Mouse (Mus musculus) brain, embryonic 14.5 days (tissue): ENCODE measurements at regions not wholly inside any gene's neighbourhood (a gene's known extent, or its start where the extent isn't known, plus 50 kb on each side); places are given as distances from the start of the nearest gene placed in this dataset.
A peak's percentile ranks its signal among the peaks of the same experiment; 100 is the strongest.

Experiments
- DNase-seq: peaks from one replicate; pipeline ENCODE4 v3.0.0-alpha.2; 2011; ENCODE audit warnings: low read depth
- CTCF ChIP-seq: fragments of 200-500 bp; IDR thresholded peaks from 2 replicates; pipeline ENCODE4 v1.5.1; 2012; ENCODE audit warnings: inconsistent platforms, mild to moderate bottlenecking, moderate library complexity, borderline replicate concordance; ENCODE audit not compliant: insufficient read depth, insufficient read length; ENCODE audit errors: extremely low read depth
- POLR2A ChIP-seq: fragments of 200-500 bp; IDR thresholded peaks from 2 replicates; pipeline ENCODE4 v1.6.1; 2012; ENCODE audit warnings: mild to moderate bottlenecking, inconsistent platforms, borderline replicate concordance; ENCODE audit not compliant: poor library complexity, insufficient read depth, insufficient read length, severe bottlenecking; ENCODE audit errors: extremely low read depth

DNA sequence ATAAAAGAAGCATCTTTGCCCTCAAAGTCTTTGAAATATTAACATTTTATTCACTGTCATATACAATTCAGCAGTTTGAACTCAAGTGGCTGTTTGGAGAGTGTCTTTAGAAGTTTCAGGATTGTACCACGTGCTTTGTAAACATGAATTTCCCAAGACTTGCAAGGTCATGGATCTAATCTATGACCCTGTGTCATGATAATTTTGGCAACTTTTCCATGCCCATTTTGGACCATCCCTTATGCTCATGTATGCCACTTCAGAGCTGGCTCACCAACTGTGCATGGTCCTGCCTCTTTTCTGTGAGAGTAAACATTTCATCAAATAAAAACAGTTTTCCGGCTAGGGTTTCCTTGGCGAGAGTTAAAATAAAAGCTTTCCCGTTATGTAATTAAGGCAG, 347.1 kb upstream of the Zeb2 start:
- DNase-seq, result no peak
- no peak for TF ChIP-seq POLR2A
- no peak for TF ChIP-seq CTCF

- no peak for DNase-seq
- no peak for TF ChIP-seq POLR2A
- TF ChIP-seq CTCF, result no peak
Observed at GRCm38 (mm10) chr2:45459410-45459809, 342.2 kb upstream of the Zeb2 start.

DNA sequence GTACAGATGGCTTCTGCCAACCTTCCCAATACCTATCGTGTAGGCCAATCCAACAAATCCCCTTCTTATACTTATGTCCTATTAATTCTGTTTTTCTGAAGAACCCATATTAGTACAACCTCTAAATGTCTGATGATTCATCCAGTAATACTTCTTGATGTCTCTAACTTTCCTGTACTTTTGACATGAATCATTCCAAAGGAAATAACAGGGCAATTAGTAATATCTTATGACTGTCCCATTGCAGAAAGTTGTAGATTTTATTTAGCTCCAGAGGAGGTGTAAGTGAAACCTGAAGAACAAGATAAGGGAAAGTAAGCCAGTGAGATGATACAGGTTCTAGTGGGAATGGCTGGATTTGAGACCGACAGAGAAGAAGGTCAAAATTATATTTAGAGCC, 337.6 kb upstream of the Zeb2 start:
- TF ChIP-seq POLR2A (no peak), CTCF (no peak)
- DNase-seq, result no peak

DNA sequence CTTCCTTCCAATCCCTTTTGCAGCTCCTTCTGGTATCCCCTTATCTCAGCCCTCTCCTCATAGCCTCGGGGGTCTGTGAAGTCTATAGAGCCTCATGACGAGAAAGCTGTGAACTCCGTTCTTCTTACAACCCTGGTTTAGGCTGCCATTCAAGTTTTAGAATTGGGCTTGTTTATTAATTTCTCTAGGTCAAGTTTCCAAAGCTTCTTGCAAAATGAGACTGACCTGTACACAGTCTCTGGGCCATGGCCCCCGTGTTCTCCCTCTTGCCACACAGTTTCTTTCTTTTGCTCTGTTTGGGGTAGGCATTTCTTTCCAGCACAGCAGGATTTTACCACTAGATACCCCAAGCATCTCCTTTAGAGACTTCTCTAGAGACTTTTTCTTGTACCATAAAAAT, 322.0 kb upstream of the Zeb2 start:
- no peak for TF ChIP-seq POLR2A
- no peak for TF ChIP-seq CTCF
- no peak for DNase-seq

- TF ChIP-seq POLR2A, result no peak
- no peak for TF ChIP-seq CTCF
- no peak for DNase-seq
Observed at GRCm38 (mm10) chr2:45438739-45439138, 321.5 kb upstream of the Zeb2 start.

DNA sequence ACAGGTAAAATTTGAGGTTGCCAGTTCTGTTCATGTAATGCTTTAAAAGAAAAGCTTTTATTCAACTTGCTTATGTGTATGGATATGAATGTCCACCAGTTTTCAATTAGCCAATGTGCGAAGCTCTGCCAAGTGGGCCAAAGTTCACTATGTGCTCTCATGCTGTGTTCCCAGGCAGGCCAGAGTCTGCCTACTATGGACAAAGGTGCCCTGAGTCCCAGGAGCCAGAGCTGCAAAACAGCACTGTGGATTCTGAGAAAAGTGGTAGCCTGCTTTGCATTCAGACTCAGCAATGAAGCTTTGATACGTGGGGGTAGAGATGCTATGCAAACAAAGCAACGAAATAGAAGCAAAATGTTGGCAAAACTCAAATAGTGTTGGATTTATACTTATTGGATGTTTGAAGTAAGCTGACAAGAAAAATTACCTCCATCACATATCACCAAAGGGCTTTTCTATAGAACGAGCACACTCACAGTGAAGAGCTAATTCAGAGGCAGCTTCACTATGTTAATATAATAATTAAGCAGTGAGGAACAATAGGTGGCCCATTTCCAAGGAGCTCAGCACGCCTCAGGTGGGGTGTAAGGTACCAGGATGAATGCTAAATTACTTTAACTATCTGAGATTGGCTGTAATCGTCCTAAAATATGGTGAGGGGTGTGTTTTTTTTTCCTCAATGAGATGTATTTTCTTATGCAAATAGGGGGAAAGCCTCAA, 318.2 kb upstream of the Zeb2 start:
- TF ChIP-seq POLR2A (no peak), CTCF (no peak)
- DNase-seq, result peak; percentile 72

DNA sequence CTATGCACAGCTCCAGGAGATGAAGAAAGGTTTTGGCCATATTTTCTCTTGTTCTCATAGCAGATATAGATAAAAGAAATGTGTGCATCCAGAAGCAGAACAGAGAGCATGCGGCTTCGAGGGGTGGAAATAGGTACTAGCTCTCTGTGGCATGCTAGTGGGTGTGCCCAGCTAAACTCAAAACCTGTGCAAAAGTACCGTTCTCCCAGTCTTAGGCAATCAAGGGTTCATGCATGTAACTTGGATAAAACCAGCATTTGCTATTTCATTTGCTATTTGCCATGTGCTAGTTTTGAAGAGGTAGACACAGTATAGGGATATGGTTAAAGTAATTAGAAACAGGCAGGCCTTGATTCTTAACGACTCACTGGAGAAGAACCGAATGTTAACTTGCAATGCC, 317.6 kb upstream of the Zeb2 start:
- TF ChIP-seq POLR2A (no peak), CTCF (no peak)
- no peak for DNase-seq

- no peak for DNase-seq
- TF ChIP-seq CTCF, result no peak
- no peak for TF ChIP-seq POLR2A
Observed at GRCm38 (mm10) chr2:45434169-45434568, 317.0 kb upstream of the Zeb2 start.

DNA sequence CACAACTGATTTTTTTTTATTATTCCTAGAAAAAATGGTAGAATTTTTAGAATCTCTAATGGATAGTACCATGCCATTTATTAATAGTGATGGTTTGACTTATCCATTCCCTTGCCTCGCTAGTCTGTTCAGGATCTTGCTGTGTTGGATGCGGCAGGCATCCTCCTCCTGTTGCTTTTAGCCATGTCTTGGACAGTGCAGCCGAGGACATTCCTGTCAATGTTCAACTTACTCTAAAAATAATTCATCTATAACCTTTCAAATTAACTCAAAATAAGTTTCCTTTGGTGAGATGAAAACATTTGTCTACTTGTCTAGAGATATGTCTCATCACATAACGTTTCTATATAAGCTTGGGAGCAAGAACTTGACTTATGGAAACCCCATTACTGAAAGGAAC, 314.2 kb upstream of the Zeb2 start:
- TF ChIP-seq POLR2A (no peak), CTCF (no peak)
- DNase-seq, result no peak

- TF ChIP-seq CTCF (no peak), POLR2A (no peak)
- no peak for DNase-seq
Observed at GRCm38 (mm10) chr2:45421774-45422173, 304.6 kb upstream of the Zeb2 start.

DNA sequence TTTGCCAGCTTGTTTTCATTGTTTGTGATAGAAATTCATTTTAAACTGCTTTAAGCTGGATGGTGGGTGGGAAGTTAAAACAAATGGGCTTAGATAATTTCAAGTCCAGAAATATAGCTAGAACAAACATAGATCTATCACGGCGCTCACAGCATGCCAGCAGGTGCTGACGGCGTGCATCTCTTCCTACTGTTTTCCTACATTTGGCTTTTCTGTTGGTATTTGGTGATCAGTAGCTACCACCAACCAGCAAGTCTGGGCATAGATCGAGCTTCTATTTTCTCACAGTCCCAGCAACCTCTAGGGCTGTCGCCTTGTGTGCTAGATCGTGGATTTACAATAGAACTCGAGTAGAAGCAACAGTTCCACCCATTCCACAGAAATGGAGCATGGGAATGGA, 290.9 kb upstream of the Zeb2 start:
- no peak for TF ChIP-seq CTCF
- TF ChIP-seq POLR2A, result no peak
- no peak for DNase-seq

- peak; percentile 55 for DNase-seq
- no peak for TF ChIP-seq POLR2A
- no peak for TF ChIP-seq CTCF
Observed at GRCm38 (mm10) chr2:45389902-45390492, 272.8 kb upstream of the Zeb2 start.
